Mouse (Mus musculus) NIH3T3 (cell line): ENCODE results near the gene Spn.
"Not testable (repeated sequence)": the region's sequence is repeated elsewhere in the genome, so short reads cannot be mapped to it uniquely, and the experiment has no call there.

Source experiments
- DNase-seq: peaks from one replicate; pipeline ENCODE4 v3.0.0-alpha.2; 2012; ENCODE audit warnings: low read depth

The Spn gene

DNA sequence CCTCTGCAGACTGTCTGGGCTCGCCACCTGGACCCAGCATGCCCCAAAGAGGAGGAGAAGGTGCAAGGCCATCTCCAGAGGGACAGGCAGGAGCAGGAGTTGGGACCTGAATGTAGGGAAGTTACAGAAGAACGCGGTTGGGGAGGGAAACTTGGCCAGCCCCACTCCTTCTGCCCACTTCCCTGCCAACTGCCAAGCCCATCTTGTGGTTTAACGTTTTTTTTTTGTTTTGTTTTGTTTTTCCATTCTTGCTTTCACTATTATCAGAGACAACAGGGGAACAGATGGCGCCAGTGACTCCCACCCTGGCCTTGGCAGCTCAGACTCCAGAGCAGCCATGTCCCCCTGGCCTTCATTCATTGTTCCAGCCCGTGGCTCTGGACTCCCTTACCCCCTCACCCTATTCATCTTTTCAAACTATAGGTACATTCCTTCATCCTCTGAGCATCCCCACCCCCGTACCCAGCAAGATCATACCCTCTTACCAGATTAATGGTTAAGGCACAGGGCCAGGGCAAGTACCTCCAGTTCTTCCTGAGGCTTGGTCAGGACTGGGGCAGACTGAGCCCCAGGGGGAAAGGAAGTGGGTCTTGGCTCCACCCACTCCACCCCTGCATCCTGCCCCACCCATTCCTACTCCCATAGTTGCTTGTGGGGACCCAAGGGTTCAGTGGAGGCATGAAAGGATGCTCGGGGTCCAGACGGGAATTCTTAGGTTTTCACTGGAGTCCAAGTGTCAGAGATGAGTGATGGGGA lies at the start of gene Spn:
Gene Spn, minus strand, starts transcription at position 562 of the 756 bp plus-strand sequence.
- DNase-seq = no peak

DNA sequence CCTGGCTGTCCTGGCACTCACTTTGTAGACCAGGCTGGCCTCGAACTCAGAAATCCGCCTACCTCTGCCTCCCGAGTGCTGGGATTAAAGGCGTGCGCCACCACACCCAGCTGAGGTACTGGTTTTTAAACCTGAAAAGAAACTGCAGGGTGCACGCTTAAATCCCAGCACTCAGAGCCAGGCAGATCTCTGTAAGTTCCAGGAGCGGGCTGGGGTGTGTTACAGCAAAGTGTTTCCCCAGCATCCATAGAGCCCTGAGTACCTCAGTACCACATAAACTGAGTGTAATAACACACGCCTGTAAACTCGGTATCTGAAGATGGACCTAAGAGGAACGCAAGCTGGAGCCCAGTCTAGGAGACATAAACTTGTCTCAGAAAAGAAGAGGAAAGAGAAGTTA lies 49.7 kb upstream of the Spn start:
- DNase-seq = no peak

DNA sequence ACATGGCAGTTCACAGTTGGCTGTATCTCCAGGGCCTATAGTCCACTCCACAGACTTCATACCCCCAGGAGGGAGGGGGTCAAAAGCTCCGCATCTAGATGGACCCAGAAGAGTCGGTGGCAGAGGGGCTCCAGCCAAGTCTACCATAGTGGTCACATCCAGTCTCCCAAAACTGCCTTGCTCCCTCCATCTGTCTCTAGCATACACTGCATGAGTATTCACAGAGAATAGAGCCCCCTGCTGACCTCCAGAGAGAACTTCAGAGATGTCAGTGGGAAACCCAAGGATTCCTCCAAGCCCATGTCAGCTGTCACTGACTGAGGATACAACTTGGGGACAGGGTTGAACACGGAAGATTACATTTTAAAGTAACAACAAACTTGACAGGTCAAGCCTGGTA lies 48.0 kb upstream of the Spn start:
- peak; percentile 70 for DNase-seq

DNA sequence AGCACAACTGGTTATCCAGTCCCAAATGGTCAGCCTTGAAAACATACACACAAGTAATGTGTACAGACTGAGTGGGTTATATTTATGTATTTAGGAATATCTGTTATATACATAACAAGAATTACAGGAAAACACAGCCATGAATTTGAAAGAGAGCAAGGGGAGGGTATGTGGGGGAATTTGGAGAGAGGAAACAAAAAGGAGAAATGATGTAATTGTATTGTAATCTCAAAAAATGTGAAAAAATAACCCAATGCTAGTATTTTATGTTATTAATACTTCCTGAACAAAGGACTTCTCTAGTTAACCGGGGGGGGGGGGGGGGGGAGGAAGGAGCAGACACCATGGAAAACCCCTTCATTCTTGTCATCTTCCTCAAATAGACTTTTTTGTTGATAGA lies 47.1 kb upstream of the Spn start:
- DNase-seq = no peak

DNA sequence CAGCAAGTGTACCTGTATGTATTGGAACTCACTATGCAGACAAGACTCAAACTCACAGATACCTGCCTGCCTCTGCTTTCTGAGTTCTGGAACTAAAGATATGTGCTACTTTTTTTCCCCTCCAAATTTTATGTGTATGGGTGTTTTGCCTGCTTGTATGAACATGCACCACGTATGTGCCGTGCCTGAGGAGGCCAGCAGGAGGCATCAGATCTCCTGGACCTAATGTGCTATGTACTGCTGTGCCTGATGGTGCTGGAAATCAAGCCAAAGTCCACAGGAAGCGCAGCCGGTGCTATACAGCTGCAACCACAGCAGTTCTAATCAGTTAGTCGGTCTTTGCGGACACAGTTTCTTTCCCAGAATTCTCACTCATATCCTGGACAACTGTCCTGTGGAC lies 46.2 kb upstream of the Spn start:
- peak; percentile 22 for DNase-seq

DNA sequence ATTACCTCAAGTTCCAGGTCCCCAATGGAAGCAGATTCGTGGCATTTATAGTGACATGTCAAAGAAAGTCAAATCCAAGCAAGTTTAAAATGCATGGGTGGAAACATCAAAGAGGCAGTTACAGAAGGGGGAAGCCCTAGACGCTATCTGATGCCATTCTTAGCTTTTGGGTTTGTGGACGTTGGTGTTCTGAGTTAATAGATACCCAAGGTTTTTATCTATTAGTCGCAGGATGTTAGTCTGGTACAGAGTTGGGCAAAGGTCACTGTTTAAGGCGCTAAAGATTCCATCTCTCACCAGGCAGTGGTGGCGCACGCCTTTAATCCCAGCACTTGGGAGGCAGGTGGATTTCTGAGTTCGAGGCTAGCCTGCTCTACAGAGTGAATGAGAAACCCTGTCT lies 45.7 kb upstream of the Spn start:
- DNase-seq = no peak

DNA sequence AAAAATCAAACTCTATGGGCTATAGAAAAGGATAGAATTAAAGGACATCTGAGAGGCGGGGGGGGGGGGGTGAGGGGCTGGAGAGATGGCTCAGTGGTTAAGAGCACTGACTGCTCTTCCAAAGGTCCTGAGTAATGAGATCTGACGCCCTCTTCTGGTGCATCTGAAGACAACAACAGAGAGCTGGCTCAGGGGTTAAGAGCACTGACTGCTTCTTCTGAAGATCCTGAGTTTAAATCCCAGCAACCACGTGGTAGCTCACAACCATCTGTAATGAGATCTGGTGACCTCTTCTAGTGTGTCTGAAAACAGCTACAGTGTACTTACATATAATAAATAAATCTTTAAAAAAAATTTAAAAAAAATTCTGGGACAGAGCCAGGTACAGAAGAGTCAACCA lies 44.1 kb upstream of the Spn start:
- DNase-seq = not testable (repeated sequence)

DNA sequence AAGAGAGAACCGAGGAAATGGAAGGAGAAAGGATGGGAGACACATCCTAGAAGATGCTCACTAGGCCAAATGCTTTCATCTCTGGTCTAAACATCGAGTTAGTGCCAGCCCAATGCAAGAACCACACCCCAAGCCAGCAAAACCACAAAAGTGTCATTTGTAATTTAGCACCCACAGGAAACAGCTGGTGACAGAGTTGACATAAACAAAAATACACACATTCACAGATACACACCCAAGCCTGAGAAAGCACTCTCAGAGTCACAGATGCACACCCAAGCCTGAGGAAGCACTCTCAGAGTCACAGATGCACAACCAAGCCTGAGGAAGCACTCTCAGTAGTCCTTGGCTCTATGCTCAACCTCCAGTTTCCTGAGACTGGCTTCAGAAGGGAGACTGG lies 43.2 kb upstream of the Spn start:
- DNase-seq = no peak

DNA sequence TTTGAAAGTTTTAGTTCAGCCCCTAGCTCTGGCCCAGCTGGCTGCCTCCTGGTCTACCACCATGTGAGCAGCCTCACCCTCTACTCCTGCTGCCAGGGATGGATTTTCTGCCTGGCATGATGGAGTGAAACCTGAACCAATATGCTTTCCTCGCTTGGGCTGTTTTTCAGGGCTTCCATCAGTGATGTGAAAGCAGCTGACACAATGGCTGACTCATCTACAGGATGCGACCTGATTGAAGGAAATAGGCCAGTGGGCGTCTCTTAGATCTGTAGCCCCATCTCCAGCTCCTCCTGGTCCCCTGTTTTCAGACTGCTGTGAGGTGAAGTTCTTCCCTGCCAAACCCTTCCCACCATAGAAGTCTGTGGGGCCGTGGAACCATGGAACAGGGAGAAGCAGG lies 39.3 kb upstream of the Spn start:
- DNase-seq = peak; percentile 45

DNA sequence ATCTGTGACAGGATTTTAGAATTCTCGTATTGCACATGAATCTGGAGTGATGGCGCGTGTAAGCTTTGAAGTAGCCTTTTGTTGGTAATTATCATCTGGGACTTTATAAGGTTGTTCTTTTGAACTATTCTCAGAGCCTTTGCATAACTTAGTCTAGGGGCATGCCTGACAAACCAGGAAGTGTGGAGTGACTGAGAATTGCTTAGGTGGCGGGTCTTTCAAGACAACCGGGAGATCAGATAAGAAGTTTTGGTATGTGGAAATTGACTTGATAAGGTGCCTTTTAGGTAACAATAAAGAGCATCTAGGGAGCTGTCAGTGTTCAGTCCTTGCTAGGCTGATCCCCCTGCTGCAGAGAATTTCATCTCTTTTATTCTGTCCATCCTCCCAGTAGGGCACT lies 28.9 kb upstream of the Spn start:
- DNase-seq = no peak

DNA sequence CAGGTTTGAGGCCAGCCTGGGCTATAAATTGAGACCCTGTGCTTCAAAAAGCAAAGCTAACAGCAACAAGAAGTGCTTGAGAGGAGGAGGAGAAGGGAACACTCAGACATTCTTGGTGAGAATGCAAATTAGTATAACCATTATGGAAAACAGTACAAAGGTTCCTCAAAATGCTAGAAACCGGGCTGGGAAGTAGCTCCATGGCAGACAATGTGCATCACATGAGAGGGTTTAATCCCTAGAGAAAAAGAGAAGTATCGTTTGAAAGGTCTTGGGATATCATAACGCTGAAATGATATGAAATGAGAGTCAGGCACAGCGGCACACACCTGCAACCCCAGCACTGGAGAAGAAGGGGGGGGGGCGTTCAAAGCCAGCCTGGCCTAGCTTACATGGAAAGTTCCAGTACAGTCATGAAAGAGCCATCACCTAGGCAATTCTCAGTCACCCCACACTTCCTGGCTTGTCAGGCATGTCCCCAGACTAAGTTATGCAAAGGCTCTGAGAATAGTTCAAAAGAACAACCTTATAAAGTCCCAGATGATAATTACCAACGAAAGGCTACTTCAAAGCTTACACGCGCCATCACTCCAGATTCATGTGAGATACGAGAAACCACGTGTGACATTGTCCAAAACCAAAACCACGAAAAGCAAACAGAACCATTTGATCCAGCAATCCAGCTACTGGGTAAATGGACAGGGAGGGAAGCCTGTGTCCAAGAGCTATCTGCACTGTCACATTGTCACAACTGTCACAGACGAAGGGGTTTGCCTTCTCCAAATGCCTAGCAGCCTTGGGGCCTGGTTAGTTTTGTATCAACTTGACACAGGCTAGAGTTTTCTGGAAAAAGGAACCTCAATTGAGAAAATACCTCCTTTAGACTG lies 28.2 kb upstream of the Spn start:
- no peak for DNase-seq

DNA sequence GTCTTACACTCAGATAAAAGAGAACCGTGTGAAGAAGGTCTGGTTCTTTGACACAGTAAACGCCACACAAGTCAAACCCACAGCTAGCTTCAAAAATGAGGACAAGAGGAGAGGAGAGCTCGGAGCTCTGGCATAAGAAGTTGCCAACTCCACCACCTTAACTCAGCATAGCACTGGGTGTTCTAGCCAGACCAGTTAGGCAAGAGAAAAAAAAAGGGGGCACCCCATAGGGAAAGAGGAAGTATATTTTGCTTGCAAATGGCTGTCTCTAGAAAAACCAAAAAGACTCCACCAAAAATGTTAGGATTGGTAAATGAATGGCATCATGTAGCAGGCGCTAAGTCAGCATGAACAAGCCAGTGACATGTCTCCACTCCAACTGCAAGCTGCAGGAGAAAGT lies 26.4 kb upstream of the Spn start:
- no peak for DNase-seq

DNA sequence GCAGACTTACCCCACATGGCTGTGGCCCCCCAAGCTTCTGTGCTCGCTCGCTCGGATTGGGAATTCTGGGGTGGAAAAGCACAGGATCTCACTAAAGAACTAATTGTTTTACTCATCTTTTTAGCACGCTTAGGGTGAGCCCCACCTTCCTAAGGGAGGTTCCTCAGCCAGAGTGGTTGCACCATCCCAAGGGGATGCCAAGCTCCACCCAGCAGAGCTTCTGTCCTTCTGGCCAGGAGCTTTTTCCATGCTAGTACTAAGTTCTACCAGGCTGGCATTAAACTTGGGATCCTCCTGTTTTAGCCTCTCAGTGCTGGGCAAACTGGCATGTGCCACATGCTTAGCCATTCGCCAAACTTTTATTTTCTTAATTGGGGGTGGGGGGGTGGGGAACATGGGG lies 24.9 kb upstream of the Spn start:
- DNase-seq = peak; percentile 50

DNA sequence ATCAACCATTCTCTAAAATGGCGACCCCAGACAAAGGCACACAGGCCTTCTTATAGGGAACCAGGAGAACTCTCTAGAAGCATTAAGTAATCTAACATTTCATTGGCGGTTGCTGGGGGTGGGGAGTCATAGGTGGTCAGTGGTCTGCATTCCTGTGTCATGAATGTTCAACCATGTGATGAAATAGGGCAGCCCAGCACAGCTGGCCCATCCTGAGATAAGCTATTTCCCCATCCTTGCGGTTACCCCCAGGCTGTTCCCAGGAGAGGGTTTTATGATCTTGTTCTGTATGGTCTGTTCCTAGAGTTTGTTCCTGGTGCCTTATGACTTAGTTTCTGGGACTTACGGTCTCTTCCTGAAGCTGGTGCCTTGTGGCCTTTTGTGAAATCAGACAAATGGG lies 19.9 kb upstream of the Spn start:
- DNase-seq = peak; percentile 74

DNA sequence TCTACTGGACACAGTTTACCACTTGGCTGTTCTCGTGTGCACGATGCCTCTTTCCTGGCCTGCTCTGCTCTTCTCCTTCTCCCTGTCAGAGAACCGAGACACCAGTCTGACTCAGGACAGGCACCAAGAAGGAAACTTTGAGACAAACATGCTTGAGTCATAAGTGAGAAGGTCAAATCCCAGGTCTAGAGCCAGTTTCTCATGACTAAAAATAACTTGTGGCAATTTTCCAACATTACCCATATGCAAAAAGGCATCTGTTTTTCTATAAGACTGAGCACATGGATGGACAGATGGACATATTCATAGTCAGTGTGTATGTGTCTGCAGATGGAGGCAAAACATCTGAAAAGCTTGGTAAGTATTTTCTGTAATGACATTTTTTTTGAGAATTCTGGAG lies 15.9 kb upstream of the Spn start:
- peak; percentile 77 for DNase-seq

DNA sequence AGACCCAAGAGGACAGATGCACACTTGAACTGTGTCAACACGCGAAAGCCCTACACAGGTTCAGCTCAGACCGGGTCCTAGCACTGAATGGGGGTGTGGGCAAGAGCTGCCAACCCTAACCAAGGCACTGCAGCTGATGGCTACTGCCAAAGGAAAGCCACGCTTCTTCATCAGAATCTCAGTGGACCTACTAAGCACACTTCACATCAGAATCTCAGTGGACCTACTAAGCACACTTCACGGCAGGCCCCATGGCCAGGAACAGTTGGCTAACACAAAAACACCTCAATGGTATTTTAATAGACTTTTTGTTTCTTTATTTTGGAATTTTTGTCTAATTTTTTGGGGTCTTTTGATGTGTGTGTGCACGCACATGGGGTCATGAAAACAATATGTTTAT lies 14.8 kb upstream of the Spn start:
- no peak for DNase-seq

DNA sequence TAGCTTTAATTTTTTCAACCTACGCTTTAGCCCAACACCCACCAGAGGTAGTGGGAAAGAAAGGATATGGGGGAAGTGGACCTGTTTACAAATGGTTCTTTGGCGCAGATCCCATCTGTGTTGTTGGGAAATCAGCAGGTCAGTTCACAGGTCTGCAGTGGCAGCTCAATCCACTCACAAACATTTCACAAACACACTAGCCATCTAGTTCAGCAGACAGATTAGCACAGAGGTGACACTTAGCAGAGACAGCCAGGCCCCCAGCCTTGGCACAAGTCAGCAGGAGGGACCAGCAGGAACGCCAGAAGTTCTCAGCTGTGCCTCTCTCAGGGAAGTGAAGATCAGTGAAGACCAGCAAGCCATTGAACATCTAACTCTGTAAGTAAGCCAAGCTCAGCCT lies 10.3 kb upstream of the Spn start:
- no peak for DNase-seq

DNA sequence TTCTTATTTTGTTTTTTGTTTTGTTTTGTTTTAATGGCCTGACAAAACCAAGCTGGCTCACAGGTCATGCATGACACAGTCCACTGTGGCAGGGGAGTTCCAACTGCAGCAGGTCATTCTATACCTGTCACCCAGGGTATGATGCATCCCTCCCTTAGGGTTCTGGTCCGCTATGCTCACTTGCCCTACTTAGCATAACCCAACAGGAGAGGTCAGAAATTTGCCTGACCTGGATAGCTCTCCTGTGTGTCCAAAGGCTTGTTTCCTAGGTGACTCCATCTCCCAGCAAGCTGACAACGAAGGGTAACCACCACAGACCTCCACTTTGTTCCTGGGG lies 8.6 kb upstream of the Spn start:
- DNase-seq = no peak

DNA sequence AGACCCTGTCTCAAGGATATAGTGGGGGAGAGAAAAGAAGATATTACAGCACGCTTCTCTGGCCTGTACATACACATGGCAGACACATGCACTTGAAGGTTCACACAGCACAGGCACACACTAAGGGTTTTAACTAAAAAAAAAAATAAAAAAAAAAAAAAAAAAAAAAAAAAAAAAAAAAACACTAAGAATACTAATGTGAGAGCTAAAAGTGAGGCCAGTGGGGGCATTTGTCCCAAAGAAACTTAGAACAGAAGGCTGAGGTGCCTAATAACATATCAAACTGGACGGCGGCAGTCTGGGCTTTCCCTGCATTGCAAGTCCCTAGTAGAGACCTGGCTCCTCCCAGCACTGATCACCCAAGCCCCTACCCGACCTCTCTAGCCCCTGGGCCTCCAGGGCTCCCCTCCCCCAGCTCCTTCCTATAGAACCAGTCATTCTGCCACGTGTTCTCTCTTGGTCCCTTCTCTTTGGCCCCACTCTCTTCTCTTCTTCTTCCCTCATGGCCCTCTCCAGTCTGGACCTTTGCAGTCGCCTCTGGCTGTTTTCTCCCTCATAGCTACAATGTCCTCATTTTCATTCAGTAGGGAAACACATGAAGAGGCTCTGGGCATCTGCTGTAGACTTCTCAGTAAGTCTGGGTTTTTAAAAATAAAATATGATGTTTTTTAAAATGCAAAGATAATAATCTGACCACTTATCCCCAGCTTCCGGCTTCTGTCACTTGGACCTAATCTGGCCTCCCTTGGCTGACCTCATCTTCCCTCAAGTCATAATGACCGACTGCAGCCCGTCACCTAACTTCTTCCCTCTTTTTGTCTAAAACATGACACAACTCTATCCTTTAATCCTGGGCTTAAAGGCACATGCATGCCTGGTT lies 8.0 kb upstream of the Spn start:
- DNase-seq = no peak

DNA sequence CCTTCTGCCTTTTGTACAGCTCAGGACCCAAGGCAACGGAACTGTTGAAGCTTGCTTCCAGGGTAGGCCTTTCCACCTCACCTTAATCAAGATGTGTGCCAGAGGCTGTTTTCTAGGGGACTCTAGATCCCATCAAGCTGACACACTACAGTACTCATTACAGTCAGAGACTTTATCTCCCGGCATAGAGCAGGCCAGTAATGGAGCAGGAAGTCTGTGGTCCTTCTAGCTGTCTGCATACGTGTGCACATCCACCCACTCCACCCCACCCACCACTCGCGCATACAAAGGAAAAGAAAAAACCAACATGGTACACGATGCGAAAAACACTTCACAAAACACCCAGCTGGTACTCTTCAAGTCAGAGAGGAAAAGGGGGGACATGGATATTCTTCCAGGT lies 6.8 kb upstream of the Spn start:
- DNase-seq = no peak

DNA sequence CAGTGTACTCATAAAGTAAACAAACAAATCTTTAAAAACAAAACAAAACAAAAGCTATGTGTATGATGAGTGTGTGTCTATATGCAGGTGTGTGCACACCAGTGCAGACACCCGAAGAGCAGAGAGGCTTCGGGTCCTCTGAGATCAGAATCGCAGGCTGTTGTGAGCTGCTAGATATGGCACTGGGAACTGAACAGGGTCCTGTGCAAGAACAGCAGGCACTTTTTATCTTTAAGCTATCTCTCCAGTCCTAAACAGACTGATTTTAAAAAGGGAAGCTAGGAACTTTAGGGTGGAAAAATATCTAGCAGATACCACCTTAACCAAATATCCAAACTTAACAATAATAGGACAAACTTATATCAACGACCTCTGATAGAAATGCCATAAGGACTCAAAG lies 5.0 kb upstream of the Spn start:
- no peak for DNase-seq

DNA sequence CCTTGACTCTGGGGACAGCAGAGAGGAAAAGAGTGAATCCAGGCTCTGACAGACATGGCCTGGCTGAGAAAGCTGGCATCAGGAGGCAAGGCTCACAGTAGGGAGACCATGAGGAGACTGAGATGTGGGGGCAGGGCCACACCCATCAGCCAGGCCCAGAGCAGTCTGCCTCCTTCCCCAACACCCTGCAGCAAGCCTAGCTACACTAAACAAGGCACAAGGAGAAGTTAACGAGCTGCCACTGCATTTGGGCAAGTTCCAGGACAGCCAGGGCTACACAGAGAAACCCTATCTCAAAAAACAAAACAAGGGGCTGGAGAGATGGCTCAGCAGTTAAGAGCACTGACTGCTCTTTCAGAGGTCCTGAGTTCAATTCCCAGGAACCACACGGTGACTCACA lies 4.6 kb upstream of the Spn start:
- DNase-seq = no peak
